Mouse (Mus musculus): ENCODE measurements around the gene Tmem38a.

DNA sequence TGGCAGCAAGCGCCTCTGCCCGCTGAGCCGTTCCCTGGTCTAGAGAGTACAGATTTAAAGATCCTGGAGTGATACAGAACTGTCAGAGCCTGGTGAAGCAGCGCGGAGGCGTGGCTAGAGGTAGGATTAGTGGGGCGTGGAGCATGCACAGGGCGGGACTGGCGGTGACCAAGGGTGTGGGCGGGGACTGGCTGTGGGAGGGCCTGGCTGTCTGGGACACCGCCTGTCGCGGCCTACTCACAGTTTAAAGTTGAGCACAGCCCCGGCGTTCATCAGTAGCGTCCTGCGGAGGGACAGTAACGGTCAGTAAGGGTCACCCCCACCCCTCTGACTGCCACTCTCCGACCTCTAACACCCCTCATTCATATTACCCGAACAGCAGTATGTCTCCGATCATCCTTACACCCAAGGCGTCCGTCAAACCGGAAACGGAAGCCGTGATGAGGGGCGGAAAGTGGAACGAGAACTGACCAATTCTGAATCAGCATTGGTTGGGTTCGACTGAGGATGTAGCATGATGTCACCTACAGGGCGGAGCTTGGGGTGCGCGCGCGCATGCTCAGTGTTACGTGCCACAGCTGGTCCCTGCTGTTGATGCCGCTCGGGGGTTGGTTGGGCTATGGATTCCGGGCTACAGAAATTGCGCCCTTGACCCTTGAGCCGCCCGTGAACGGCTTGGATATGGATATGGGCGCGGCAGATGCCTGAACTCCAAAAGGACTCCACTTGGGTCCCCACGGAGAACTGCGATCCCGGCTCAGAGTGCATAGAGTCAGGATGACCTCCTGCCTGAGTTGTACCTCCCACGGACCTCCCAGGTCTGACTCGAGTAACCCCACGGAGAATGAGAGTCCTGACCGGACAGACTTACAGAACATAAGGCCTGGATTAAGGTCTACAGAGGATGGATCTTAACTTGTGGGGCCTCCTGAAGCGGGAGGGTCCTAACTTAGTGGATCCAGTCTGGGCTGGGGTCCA is 933 bp upstream of the Tmem38a start, which contains the start of gene Smim7:
- TF ChIP-seq POLR2A (IDR thresholded peaks at IDR 0.05; ENCODE audit: low read depth, low read length) (peak; percentile 91), CTCF (IDR thresholded peaks at IDR 0.05; ENCODE audit: borderline replicate concordance, insufficient read depth, low read length) (no peak)

Measured in embryonic fibroblast, embryonic 13.5 days (primary cell).